Mouse (Mus musculus): ENCODE measurements around the gene Nap1l4. TPM values are rescaled to one million over a fixed set of nuclear protein-coding genes. Genes with fewer than 3 reads are reported as not detected.

The Nap1l4 gene
- 100 to 1,000 TPM; 168 to 197 TPM for total RNA-seq (2021)
- 98.4 and 147 TPM in 2 replicates for polyA plus RNA-seq (2012; rRNA removed)
- long read RNA-seq, transcript Nap1l4-206 (15 exons, 2,259 nt): major isoform, 44 of 103 reads
- long read RNA-seq, transcript Nap1l4-201 (16 exons, 2,285 nt): minor isoform, 39 of 103 reads
- long read RNA-seq, partial matches to known transcripts: 6 of 103 reads
- long read RNA-seq, other reads (novel, unspliced or antisense): 14 of 103 reads

- no peaks in the 10 kb centered on the region for H3K27me3 ChIP-seq (ENCODE audit: control insufficient read depth, insufficient read depth, low read length)
- H3K27ac ChIP-seq: peak within 1 kb of the TSS; percentile 88
- peaks cover 3% of the 10 kb centered on the region for H3K4me1 ChIP-seq (ENCODE audit: control insufficient read depth, insufficient read depth, low read length)
- H3K4me3 ChIP-seq: peak within 1 kb of the TSS; percentile 84
- under 1% methylated on average over 43 of the region's 43 CpGs for WGBS
- H3K36me3 ChIP-seq (ENCODE audit: control insufficient read depth, insufficient read depth, low read length): peaks cover 18% of the 10 kb centered on the region
- intact Hi-C loops (cut with DNase I): no loop called here
- H3K9ac ChIP-seq (ENCODE audit: low read depth, low read length): peak within 1 kb of the TSS; percentile 93
- peaks cover 4% of the 10 kb centered on the region for H3K79me2 ChIP-seq (replicated peaks; ENCODE audit: control insufficient read depth, insufficient read depth, low read length)
- TF ChIP-seq CTCF (IDR thresholded peaks at IDR 0.05) (no peak; the same call in 1 of the 2 replicates), POLR2A (IDR thresholded peaks at IDR 0.05; ENCODE audit: insufficient read depth, low read depth, low read length) (peak; percentile 95)
- peak; percentile 100 for DNase-seq
These were observed at the start of gene Nap1l4 for GRCm38 (mm10) chr7:143548976-143549457. TSS of gene Nap1l4 (minus strand) at chr7:143549106.

- Histone ChIP-seq H3K27ac (no peak overlapping the region), H3K79me2 (replicated peaks; ENCODE audit: control insufficient read depth, insufficient read depth, low read length) (peaks cover 5% of the 10 kb centered on the region), H3K4me1 (ENCODE audit: control insufficient read depth, insufficient read depth, low read length) (peaks cover 4% of the 10 kb centered on the region), H3K27me3 (ENCODE audit: control insufficient read depth, insufficient read depth, low read length) (no peaks in the 10 kb centered on the region), H3K9ac (ENCODE audit: low read depth, low read length) (no peak overlapping the region), H3K4me3 (no peak overlapping the region), H3K36me3 (ENCODE audit: control insufficient read depth, insufficient read depth, low read length) (no peaks in the 10 kb centered on the region)
- TF ChIP-seq CTCF (IDR thresholded peaks at IDR 0.05) (no peak), POLR2A (IDR thresholded peaks at IDR 0.05; ENCODE audit: insufficient read depth, low read depth, low read length) (no peak), EP300 (IDR thresholded peaks at IDR 0.05; ENCODE audit: insufficient read depth, low read depth, low read length) (no peak)
- 63% methylated on average over 5 of the region's 5 CpGs for WGBS
- intact Hi-C loops (cut with DNase I): no loop called here
- no peak for DNase-seq
These were observed 46.0 kb upstream of the Nap1l4 start for GRCm38 (mm10) chr7:143594865-143595264.

GRCm38 (mm10) chr7:143592255-143592654 lies 43.3 kb upstream of the Nap1l4 start:
- no peak overlapping the region for H3K4me3 ChIP-seq
- no peak for DNase-seq
- no peak overlapping the region for H3K9ac ChIP-seq (ENCODE audit: low read depth, low read length)
- no peaks in the 10 kb centered on the region for H3K36me3 ChIP-seq (ENCODE audit: control insufficient read depth, insufficient read depth, low read length)
- H3K27ac ChIP-seq: no peak overlapping the region
- TF ChIP-seq CTCF (IDR thresholded peaks at IDR 0.05) (no peak), EP300 (IDR thresholded peaks at IDR 0.05; ENCODE audit: insufficient read depth, low read depth, low read length) (no peak), POLR2A (IDR thresholded peaks at IDR 0.05; ENCODE audit: insufficient read depth, low read depth, low read length) (no peak)
- H3K79me2 ChIP-seq (replicated peaks; ENCODE audit: control insufficient read depth, insufficient read depth, low read length): peaks cover 2% of the 10 kb centered on the region
- WGBS: 92% methylated on average over 10 of the region's 10 CpGs
- no peaks in the 10 kb centered on the region for H3K27me3 ChIP-seq (ENCODE audit: control insufficient read depth, insufficient read depth, low read length)
- intact Hi-C loops (cut with DNase I): no loop called here
- H3K4me1 ChIP-seq (ENCODE audit: control insufficient read depth, insufficient read depth, low read length): no peaks in the 10 kb centered on the region; the same call in 1 of the 2 replicates

DNA sequence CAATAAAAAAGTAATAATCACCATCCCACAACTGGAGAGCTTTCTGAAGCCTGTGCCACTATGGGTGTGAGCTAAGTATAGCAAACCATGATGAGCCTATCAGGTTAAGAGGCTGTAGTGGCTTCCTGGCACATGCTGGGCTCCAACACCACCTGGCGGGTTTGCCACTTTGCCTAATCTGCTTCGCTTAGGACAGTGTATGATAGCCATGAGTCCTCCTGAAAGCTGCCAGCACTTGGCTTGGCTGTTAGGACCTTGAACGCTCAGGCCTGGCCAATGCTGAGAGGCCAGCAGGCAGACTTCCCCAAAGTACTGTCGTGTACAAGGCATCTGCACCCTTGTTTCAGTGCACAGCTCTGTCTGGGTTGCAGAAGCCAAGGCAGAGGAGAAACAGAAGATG lies 39.1 kb upstream of the Nap1l4 start:
- H3K4me1 ChIP-seq (ENCODE audit: control insufficient read depth, insufficient read depth, low read length): no peaks in the 10 kb centered on the region; the same call in 1 of the 2 replicates
- WGBS: 59% methylated on average over 4 of the region's 4 CpGs
- H3K79me2 ChIP-seq (replicated peaks; ENCODE audit: control insufficient read depth, insufficient read depth, low read length): peaks cover 2% of the 10 kb centered on the region
- H3K27ac ChIP-seq: peak overlapping the region; percentile 48
- intact Hi-C loops (cut with DNase I): loop anchor here (5.0 kb wide), 1 partner anchor 159 kb away; no protein-coding TSS in a partner anchor
- peak; percentile 40 to 79 for DNase-seq
- no peaks in the 10 kb centered on the region for H3K36me3 ChIP-seq (ENCODE audit: control insufficient read depth, insufficient read depth, low read length)
- no peaks in the 10 kb centered on the region for H3K27me3 ChIP-seq (ENCODE audit: control insufficient read depth, insufficient read depth, low read length)
- no peak overlapping the region for H3K4me3 ChIP-seq
- TF ChIP-seq POLR2A (IDR thresholded peaks at IDR 0.05; ENCODE audit: insufficient read depth, low read depth, low read length): no peak
- 0 out of 2 replicates have a peak, but pooled peaks have one; percentile 23 for TF ChIP-seq EP300 (IDR thresholded peaks at IDR 0.05; ENCODE audit: insufficient read depth, low read depth, low read length)
- TF ChIP-seq CTCF (IDR thresholded peaks at IDR 0.05): no peak
- H3K9ac ChIP-seq (ENCODE audit: low read depth, low read length): no peak overlapping the region

- peak overlapping the region; percentile 48 for H3K27ac ChIP-seq
- intact Hi-C loops (cut with DNase I): loop anchor here (5.0 kb wide), 1 partner anchor 160 kb away; no protein-coding TSS in a partner anchor
- H3K27me3 ChIP-seq (ENCODE audit: control insufficient read depth, insufficient read depth, low read length): no peaks in the 10 kb centered on the region
- H3K9ac ChIP-seq (ENCODE audit: low read depth, low read length): no peak overlapping the region
- no peak overlapping the region for H3K4me3 ChIP-seq
- H3K79me2 ChIP-seq (replicated peaks; ENCODE audit: control insufficient read depth, insufficient read depth, low read length): peaks cover 2% of the 10 kb centered on the region
- H3K4me1 ChIP-seq (ENCODE audit: control insufficient read depth, insufficient read depth, low read length): no peaks in the 10 kb centered on the region; the same call in 1 of the 2 replicates
- 51% methylated on average over 5 of the region's 5 CpGs for WGBS
- TF ChIP-seq CTCF (IDR thresholded peaks at IDR 0.05) (no peak), EP300 (IDR thresholded peaks at IDR 0.05; ENCODE audit: insufficient read depth, low read depth, low read length) (0 out of 2 replicates have a peak, but pooled peaks have one; percentile 35)
- peak in 1 of 2 experiments; percentile 59 for DNase-seq
- H3K36me3 ChIP-seq (ENCODE audit: control insufficient read depth, insufficient read depth, low read length): no peaks in the 10 kb centered on the region
These were observed 38.7 kb upstream of the Nap1l4 start for GRCm38 (mm10) chr7:143587586-143587985.

GRCm38 (mm10) chr7:143583956-143584355 lies 35.0 kb upstream of the Nap1l4 start:
- Histone ChIP-seq H3K27ac (no peak overlapping the region), H3K79me2 (replicated peaks; ENCODE audit: control insufficient read depth, insufficient read depth, low read length) (no peaks in the 10 kb centered on the region), H3K27me3 (ENCODE audit: control insufficient read depth, insufficient read depth, low read length) (no peaks in the 10 kb centered on the region), H3K4me3 (no peak overlapping the region), H3K4me1 (ENCODE audit: control insufficient read depth, insufficient read depth, low read length) (no peaks in the 10 kb centered on the region; the same call in 1 of the 2 replicates), H3K9ac (ENCODE audit: low read depth, low read length) (no peak overlapping the region), H3K36me3 (ENCODE audit: control insufficient read depth, insufficient read depth, low read length) (no peaks in the 10 kb centered on the region)
- TF ChIP-seq CTCF (IDR thresholded peaks at IDR 0.05) (peak; percentile 82), POLR2A (IDR thresholded peaks at IDR 0.05; ENCODE audit: insufficient read depth, low read depth, low read length) (no peak), EP300 (IDR thresholded peaks at IDR 0.05; ENCODE audit: insufficient read depth, low read depth, low read length) (peak; percentile 52; the same call in 1 of the 2 replicates)
- intact Hi-C loops (cut with DNase I): loop anchor here (1.0 to 5.0 kb wide), 2 partner anchors 112 to 178 kb away; no protein-coding TSS in a partner anchor
- WGBS: 21% methylated on average over 3 of the region's 3 CpGs
- peak; percentile 57 to 76 for DNase-seq

Data from heart, adult 2 months (tissue).